Mouse (Mus musculus) granulocyte monocyte progenitor cell, adult 5-6 weeks (primary cell): Measurements from ENCODE around the gene Mthfr. TPM values are rescaled to one million over a fixed set of nuclear protein-coding genes. Genes with fewer than 3 reads are reported as not detected.

Experiments used
- ATAC-seq: replicated peaks from 2 replicates; pipeline ENCODE4 v1.8.0; 2016; ENCODE audit warnings: mild to moderate bottlenecking, moderate TSS enrichment, inconsistent platforms; ENCODE audit not compliant: poor library complexity, severe bottlenecking
- total RNA-seq, 2 experiments: library from RNA; stranded (forward) in 1 of 2; stranded (reverse) in 1 of 2; fragments of 200-712, 200-1000 nt in 1 of 2; fragments of >200 nt in 1 of 2; fragmentation: Nextera tagmentation in 1 of 2; gene quantifications; 2 replicates each; pipeline ENCODE4 v1.2.3; 2014 to 2017

Mthfr gene
- total RNA-seq, 2 experiments from 2014 or later, result 2.7 to 5.4 TPM

DNA sequence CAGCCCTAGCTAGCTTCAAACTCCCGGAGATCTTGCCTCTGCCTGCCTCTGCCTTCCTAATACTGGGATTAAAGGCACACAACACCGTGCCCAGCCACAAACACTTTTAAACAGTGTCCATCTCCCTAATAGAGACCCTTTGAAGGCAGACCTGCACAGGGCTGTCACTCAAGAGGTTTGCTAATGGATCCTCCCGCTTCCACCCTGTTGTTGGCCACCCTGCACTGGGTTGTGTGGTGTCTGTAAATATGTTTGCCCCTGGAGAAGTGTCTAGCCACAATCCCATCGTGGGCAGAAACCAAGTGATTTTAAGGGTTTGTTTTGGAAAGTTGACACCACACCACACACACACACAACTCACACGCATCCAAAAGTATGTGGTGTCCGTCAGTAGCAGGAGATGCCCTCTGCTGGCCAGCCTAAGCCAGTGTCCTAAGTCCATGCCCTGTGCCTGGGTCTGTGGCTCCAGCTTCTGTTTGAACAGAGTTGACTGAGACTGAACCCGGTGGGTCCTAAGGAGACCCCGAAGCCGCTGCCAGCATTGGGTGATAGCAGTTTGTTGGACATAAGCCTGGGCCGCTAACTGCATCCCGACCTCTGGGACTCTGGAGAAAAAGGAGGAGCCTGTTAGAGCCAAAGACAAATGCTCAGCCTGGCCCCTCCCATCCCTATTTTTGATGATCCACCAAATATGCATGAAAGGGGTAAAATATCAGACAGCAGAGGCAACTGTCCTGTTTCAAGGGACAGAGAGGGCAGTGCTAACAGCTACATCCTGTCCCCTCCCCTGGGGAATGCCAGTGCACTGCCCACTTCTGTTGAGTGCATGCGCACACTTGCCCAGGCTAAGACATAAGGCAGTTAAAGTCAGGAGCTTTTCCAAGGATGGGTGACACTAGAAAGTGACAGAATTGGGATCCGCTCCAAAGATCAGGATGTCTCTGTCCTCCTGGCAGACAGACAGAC, 21.5 kb downstream of the Mthfr start:
- peak; percentile 70 for ATAC-seq

DNA sequence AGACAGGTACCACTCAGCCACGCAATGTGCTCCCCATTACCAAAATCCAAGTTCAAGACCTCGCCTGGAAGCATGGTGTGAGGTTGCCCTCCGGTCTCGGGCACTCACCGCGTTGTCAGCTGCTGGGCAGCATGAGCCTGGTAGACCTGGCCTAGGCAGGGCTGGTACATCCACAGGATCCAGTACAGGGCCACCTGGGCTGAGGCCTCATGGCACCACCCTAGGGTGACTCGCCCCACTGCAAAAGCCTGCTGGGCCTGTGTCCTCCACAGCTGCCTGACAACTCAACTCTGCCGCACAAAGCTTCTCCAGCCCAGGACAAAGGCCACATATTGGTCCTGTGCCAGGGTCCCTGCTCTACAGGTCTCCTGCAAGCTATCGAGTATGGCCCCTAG, 22.2 kb downstream of the Mthfr start:
- ATAC-seq, result no peak

DNA sequence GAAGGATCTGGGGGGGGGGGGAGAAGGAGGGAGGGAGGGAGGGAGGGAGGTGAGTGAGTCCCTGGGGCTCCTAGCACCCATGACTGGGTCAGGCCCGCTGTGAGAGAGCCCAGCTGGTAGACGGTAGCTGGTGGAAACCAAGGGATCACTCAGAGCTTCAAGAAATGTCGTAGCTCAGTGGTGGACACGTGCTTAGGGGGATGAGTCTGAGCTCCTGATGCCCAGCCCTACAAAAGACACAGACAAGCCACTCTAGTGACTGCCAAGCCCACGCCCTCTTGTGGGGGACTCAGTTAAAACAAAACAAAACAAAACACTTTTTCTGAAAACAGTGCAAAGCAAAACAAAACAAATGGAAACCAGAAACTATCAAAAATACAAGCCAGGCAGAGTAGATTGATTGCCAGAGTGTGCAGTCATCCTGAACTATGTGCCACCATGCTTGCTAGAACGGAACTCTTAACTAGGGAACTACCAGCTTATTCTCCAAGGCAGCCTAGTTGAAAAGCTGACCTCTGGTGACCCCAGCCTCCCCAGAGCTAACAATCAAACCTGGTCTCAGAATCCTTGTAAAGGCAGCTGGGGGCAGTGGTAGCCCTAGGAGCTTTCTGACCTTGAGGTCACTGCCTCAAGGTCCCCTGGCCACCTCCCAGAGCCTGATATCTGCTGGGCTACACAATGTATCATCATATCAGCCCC, 27.0 kb downstream of the Mthfr start:
- ATAC-seq, result no peak

DNA sequence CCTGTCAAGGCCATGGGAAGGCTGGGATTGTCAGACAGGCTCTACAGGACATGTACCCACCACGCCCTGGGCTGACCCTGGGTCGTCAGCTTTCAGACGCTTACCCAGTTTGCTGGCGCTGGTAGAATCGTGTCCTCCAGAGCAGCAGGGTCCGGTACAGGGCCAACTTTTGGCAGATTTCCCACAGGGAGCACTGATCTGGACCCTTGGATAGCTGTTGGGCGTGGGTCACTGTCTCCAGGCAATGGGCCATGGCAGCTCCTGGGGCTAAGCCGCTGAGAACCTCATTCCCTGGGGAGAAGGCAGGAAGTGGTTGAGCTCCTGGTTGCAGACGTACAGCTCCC, 27.5 kb downstream of the Mthfr start:
- ATAC-seq, result no peak

DNA sequence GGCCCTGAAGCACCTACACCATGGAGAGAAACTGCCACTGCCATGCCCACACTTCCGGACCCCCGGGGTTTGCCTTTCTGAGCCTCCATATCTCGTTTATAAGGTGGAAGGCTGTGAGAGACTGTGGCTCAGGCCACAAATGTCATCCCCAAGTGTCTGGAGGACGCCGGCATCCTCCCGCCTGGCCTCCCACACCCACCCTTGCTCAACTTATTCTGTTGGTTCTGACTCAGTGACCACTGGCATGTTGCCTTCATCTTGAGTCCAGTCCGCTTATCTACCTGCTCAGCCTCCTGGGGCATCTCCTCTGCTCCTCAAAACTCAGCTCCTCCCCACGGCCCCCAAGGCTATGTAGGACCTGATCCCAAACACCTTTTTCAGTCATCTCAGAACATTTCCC, 28.5 kb downstream of the Mthfr start:
- no peak for ATAC-seq

DNA sequence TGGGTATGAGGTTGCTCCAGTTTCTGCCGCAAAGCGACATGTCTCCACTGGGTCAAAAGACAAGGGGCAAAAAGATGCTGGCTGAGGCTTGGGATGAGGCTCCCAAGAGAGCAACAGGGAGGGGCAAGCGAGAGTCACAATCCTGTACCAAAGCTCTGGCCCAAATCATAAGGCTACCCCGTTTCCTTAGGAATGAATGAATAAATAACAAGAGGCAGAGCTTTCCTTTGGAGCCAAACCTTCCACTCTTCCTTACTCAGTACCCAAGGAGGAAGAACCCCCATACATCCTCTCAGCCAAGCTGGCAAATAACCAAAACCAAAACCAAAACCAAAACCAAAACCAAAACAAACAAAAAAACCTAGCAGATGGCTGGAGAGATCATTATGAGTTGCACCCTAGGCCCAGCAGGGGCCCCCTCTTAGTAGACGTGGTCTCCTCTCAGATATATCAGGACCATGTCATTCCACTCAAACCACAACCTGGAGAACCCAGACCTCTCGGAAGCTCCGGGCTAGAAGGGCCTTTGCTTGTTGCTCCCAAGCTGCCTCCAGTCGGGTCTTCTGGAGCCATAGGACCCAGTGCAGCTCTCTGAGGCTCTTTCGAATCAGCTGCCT, 30.8 kb downstream of the Mthfr start:
- peak; percentile 53 for ATAC-seq

DNA sequence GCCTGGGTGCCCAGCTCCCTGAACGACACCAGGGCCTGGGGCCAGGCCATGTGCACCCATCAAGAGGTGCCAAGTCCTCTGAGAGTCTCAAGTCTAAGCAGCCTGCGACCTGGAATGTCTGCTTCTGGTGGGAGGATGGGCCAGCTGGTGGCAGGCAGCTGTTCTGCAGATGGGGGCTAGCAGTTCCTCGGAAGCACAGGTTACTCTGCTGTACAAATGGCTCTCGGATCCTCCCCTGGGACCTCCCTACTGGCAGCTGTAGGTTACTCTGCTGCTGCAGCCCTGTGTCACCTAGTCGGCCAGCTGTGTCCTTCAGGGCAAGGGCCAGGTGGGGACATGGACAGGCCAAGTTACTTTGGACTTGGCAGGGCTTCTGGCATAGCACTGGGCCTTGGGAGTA, 32.6 kb downstream of the Mthfr start:
- ATAC-seq, result no peak

DNA sequence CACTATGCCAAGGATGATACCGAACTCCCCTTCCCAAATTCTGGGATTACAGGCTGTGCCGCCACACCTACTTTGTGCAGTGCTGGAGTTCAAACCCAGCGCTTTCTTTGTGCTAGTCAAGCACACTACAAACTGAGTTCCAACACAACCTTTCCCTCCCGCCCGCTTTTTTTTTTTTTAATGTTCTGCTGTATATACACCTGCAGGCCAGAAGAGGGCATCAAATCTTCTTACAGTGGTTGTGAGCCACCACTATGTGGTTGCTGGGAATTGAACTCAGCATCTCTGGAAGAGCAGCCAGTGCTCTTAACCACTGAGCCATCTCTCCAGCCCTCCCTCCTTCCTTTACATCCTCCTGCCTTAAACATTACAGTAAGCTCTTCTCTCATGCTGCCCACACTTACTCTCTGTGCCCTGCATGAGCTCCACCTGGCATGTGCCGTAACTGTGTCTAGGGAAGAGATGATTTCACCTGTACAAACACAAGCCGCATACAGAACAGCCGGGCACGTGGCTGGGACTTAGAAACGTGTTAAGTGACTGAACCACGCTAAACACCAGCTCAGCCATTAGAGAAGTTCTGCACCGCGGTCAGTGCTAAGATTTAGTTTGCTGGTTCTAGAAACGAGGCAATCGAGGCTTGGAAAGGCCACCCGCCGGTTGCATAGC, 35.8 kb downstream of the Mthfr start:
- peak; percentile 41 for ATAC-seq

DNA sequence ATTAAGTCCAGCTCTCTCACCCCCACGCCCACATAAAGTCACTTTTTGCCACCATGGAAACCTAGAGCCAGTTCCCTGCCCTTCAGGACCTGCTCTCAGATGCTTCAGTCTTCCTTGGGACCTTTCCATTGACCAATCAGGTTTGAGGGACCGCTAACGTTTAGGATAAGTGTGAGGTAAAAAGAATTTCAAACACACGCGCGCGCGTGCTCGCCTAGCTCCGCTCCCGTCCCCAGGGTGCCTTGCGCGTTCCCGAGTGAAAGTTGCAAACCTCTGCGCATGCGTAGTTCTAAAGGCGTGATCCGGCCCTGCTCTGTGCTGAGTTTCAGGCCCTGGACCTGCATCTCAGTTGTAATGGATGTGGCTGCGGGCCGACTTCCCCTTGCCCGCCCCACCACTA, 36.4 kb downstream of the Mthfr start:
- ATAC-seq, result peak; percentile 73

DNA sequence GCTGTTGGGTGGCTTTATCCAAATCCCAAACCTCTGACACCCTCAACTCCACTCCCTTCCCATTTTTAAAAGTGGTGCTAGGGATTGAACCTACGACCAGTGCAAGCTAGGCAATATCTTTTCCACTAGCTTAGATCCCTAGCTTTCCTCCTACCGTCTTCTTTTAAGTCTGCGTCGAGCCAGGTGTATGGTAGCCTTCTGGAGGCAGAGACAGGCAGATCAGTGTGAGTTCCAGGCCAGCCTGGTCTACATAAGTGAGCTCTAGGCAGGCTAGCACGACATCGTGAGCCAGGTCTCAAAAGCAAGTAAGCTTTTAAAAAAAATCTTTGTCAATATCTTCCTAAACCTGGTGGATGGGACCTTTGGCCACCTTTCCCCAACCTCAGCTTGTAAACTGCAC, 37.0 kb downstream of the Mthfr start:
- ATAC-seq, result no peak

DNA sequence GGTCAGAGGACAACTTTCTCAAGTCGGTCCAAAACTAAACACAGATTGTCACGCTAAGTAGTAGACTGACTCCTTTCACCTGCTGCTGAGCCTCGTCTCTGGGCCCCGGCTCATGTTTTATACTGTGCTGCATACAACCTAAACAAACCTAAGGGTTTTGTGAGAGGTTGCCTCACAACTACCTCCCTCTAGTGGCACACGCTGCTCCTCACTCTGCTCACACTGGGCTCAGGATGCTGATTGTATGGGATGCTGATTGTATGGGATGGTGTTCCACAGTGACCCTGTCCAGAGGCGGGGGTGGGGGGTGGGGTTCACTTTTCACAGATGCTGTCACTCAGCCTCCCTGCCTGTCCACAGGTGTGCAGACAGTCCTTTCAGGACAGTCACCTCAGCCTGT, 40.3 kb downstream of the Mthfr start:
- ATAC-seq, result no peak

DNA sequence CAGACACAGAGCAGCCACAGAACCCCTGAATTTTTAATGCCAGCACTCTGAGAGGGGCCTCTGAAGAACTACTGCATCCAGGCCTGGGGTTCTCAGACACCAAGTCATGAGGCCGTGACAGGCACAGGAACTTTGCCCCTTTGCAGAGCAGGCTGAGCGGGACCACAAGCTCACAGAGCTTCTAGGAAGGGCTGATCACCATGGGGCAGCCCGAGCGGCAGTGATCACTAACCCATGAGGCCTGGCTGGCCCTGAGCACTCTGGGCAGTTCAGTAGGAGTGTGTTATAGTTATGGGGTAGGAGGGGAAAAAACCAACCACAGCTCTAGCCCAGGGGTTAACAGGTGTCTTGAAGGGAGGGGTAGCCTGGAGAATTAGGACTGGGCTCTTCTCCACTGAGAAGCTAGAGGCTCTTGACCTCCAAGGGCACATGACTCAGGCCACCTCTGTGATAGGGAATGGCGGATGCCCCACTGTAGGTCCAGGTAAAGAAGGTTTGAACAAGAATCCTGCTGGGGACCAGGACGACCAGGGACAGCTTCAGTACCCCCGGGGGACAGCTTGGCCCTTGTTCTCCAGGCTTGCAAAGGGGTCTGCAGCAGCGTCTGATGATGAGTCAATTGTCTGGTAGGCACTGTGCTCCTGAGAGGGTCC, 41.2 kb downstream of the Mthfr start:
- no peak for ATAC-seq

DNA sequence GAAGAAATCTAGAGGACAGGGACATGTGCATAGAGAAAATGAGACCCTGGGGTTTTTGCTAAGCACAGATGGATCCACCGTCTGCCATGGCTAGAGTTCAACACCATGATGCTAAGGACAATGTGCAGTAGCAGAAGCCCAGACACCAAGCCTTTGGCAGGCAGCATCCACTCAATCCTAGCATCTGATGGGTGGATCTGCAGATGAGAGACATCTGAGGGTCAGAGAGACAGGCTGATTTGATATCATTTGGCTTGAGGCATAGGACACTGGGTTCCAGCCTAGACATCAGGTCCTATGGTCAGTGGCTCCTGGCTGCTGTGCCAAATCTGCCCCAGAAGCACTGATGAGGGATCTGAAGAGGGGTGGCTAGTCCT, 41.7 kb downstream of the Mthfr start:
- ATAC-seq, result no peak

DNA sequence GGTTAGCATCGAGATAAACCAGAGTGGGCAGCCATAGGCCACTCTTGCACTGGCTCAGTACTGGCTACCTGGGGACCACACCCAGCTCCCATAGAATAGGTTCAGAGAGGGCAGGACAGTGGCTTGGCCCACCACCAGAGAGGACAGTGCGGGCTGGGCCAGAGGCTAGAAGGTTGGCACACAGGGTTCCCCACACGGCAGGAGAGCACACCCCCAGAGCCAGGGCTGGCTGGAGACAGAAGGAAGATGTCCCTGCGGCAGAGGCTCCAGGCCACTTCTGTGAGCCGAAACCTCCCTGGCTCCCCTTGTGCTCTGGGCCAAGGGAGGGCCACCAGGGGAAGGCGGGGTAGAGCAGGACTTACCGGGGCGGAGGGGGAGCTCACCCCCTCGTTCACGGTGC, 42.3 kb downstream of the Mthfr start:
- no peak for ATAC-seq

DNA sequence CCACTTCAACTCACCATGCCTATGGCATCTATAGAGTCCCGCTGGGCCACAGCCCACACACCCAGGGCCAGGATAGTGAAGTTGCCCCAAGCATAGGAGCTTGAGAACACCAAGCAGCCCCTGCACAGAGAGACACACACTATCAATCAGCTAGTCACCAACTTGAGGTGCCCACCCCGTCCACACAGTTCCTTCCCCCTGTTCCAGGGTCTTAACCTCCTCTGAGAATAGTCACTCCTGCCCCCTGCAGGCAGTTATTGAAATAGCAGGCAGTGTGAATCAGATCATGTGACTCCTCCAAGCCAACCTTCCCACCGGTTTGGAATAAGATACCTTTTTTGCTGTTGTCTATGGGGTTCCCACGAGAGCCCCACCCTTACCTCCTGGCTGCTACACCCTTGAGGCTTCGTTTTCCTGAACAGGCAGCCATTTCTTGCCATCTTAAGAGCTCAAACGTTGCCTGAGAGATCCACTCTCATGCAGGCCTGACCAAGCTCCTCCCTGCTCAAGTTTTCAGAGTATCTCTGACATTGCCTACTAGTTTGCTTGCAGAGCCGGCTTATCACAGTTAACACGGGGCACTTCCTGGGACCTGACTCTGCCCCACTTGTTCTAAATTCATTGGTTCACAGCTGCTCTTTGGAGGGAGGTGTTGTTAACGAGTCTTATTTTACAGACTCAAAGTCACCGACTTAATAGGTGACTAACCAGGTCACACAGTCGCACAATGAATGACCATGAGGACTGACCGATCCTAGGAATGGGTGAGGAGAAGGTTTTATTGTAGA, 43.6 kb downstream of the Mthfr start:
- peak; percentile 31 for ATAC-seq

DNA sequence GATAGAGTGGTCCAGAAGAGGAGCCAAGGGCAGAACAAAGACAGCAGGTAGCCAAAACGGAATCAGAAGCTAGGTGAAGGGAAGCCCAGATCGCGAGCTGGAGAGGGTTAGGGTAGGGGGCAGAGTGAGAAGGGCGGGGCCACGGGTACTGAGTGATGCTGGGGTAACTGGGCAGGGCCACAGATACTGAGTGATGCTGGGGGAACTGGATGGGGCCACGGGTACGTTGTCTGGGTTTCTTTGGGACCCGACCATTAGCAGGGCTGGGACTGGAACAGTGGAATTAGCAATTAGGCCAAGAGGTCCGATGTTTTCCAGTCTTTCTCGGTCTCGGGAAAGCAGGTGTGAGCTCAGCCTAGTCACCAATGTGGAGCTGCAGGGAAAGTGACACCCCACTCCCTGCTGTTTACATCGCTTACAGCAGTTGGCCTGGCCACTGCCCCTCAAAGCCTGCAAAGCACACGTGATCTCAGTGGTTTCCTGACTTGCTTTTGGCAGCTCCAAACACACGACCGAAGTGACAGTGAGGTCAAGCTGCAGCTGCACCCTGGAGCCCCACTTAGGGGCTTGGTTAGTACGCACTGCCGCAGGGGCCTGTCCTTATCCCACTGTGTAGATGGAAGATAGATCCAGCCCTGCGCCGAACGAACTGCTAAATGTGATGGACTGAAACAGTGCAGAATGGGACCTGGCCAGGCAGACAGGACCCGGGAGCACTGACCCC, 44.5 kb downstream of the Mthfr start:
- peak; percentile 31 for ATAC-seq

DNA sequence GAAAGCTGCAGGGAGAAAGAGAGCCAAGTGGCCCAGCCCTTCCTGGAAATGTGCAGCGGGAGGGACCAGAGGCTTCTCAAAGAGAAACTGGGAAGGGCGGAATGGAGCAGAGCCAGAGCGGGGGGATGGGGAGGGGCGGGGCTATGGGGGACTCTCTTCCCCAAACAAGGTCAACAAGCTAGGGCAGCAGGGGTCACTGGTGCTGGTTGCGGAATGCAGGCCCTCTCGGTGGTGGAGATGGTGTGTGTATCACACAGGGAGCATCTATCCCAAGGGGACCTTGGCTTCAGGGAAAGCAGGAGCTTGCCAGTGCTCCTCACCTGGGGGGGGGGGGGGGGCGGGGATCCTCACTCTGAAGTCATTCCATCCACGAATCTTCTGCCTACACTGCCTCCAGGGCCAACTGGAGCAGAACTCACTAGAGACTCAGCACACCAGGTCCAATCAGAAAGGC, 45.4 kb downstream of the Mthfr start:
- ATAC-seq, result no peak

DNA sequence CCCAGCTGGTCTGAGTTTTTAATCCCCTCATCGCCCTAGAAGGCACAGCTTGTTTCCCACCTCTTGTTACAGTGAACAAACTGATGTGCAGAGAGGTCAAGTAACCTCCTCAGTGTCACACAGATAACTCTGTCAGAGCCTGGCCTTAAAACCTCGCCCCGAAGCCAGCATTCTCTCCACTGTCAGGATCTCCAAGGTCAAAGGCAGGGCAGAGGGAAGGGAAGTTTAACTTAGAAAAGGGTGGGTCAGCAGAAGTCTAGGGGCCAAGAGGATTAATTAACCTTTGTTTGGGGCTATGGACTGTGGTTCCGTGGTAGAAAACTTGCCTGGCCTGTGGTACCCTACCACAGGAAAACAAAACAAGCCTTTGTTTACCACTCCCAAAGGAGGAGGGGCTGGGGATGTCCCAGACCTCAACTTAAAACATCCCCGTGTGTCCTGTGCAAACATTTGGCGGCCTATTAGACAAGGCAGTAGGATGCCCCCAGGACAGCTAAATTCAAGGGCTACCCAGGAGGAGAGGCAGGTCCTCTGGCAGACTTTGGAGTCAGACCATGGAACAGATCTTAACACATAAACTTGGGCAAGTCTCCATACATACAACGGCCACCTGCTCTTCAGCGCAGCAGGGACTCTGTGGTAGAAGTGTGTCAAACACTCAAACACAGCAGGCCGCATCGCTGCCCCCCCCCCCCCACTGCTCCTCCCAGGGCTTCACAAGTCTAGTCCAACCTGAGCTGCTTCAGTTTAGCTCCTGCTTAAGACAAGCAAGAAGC, 46.4 kb downstream of the Mthfr start:
- no peak for ATAC-seq
